14 mouse cellular contexts compared by ENCODE assay signal in genomic region chr7:98771134-98771775, GRCm38 (mm10).
DNase-seq lines count a peak whose midpoint lies in the region; ATAC-seq lines count a peak whose summit lies in the region.
"Had no signal": no experiment of that assay in that cellular context is flagged by ENCODE, and none has a peak within 500 bp of the region (broad histone marks: within the 10 kb centered on the region; RNA-seq: fewer than 3 reads in every experiment).

No protein-coding gene starts in this region.

- WGBS in heart, embryonic 15.5 days = 61% methylated on average over 7 of the region's 7 CpGs

- H3K36me3 ChIP-seq in heart, embryonic 15.5 days = no peaks in the 10 kb centered on the region
- H3K36me3 ChIP-seq: forebrain, embryonic 15.5 days; hindbrain, embryonic 12.5 days; midbrain, embryonic 13.5 days had no signal

- no peak for ATAC-seq in heart, embryonic 15.5 days (replicated peaks; ENCODE audit: insufficient number of reproducible peaks, insufficient read depth, low FRiP score, low read depth)
- ATAC-seq in megakaryocyte progenitor cell, adult 5-6 weeks (replicated peaks; ENCODE audit: poor library complexity) = peak; percentile 44
- ATAC-seq: forebrain, embryonic 15.5 days; midbrain, embryonic 13.5 days had no signal

- 0 out of 2 replicates have a peak, but pooled peaks cover 2% of the 10 kb centered on the region for H3K27me3 ChIP-seq in heart, embryonic 15.5 days
- H3K27me3 ChIP-seq: forebrain, embryonic 15.5 days; hindbrain, embryonic 12.5 days; midbrain, embryonic 13.5 days had no signal

- H3K9me3 ChIP-seq in heart, embryonic 15.5 days (replicated peaks) = no peaks in the 10 kb centered on the region
- H3K9me3 ChIP-seq: forebrain, embryonic 15.5 days; hindbrain, embryonic 12.5 days; midbrain, embryonic 13.5 days had no signal

- 0 out of 2 replicates have a peak overlapping the region, but pooled peaks have one; percentile 34 for H3K27ac ChIP-seq in heart, embryonic 15.5 days
- H3K27ac ChIP-seq: forebrain, embryonic 15.5 days; hindbrain, embryonic 12.5 days; midbrain, embryonic 13.5 days had no signal

- DNase-seq in heart, postnatal 36 days = no peak
- peak; percentile 10 for DNase-seq in thymus, postnatal 14 days
- DNase-seq in thymus, adult 18-20 months = no peak
- DNase-seq in cerebellum, postnatal 25 days = peak; percentile 51 to 60
- no peak for DNase-seq in embryo, embryonic 9.5 days (ENCODE audit: extremely low spot score)
- DNase-seq in right cerebral cortex, postnatal 36 days (ENCODE audit: low spot score in 2 of 2) = no peak
- DNase-seq: heart, adult 11 months; kidney, adult 18-20 months; right cerebral cortex, adult 18-20 months had no signal

- H3K4me2 ChIP-seq in heart, embryonic 15.5 days = no peak overlapping the region
- H3K4me2 ChIP-seq: forebrain, embryonic 15.5 days; midbrain, embryonic 13.5 days had no signal

- intact Hi-C loops in heart, postnatal 36 days (cut with DNase I) = no loop called here

- H3K9ac ChIP-seq in heart, embryonic 15.5 days = no peak overlapping the region
- H3K9ac ChIP-seq: forebrain, embryonic 15.5 days; hindbrain, embryonic 12.5 days; midbrain, embryonic 13.5 days had no signal

- H3K4me1 ChIP-seq in heart, embryonic 15.5 days (replicated peaks) = peaks cover 37% of the 10 kb centered on the region
- H3K4me1 ChIP-seq: forebrain, embryonic 15.5 days had no signal

- no peak overlapping the region for H3K4me3 ChIP-seq in heart, embryonic 15.5 days
- H3K4me3 ChIP-seq: forebrain, embryonic 15.5 days; hindbrain, embryonic 12.5 days; midbrain, embryonic 13.5 days had no signal

Comparison
In these comparisons a context has a peak if more than half of its experiments do, and no peak if none do; other contexts are left out.
1. DNase-seq: peak in thymus, postnatal 14 days (single experiment) and cerebellum, postnatal 25 days (2 of 2); none in heart, postnatal 36 days (0 of 2), thymus, adult 18-20 months (0 of 2), embryo, embryonic 9.5 days (single experiment) and right cerebral cortex, postnatal 36 days (0 of 2).